Comparison of ENCODE assay signal across 22 mouse cellular contexts in the genomic region with DNA sequence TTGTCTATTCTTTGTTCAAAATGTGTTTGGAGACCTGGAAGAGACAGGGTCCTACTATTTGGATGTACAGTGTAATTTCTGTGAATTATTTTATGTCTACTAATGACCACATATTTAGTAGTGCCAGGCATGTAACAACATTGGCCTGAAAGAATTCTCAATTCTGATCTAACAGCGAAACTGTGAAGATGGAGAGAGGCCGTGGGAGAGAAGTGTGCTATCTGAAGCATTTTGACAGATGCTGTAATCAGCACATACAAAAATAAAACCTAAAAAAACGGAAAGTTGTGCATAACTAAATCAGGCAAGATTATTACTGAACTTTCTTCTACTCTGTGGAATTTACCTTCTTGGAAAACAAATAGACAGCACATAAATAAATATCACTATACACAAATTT.
DNase-seq lines count a peak whose midpoint lies in the region; TF ChIP-seq lines count a peak whose summit lies in the region.
"Had no signal": no experiment of that assay in that cellular context is flagged by ENCODE, and none has a peak within 500 bp of the region (broad histone marks: within the 10 kb centered on the region; RNA-seq: fewer than 3 reads in every experiment).

No protein-coding gene starts in this region.

- intact Hi-C loops in left cerebral cortex, postnatal 14 days (cut with DNase I): loop anchor here (5.0 kb wide), 1 partner anchor 36 kb away; no protein-coding TSS in a partner anchor
- intact Hi-C loops in left cerebral cortex, adult 2 months (cut with DNase I): loop anchor here (1.0 kb wide), 1 partner anchor 148 kb away; no protein-coding TSS in a partner anchor
- intact Hi-C loops in heart, postnatal 36 days (cut with DNase I): no loop called here

- H3K27ac ChIP-seq in left cerebral cortex, adult 2 months: no peak overlapping the region
- H3K27ac ChIP-seq: forebrain, embryonic 10.5 days; forebrain, embryonic 13.5 days; heart, adult 2 months; heart, embryonic 10.5 days; heart, embryonic 13.5 days; hindbrain, embryonic 12.5 days; hindbrain, embryonic 15.5 days had no signal

- DNase-seq in frontal cortex, postnatal 36 days (ENCODE audit: low spot score in 2 of 2): peak; percentile 3 to 35
- no peak for DNase-seq in frontal cortex, postnatal 25 days (ENCODE audit: low spot score in 2 of 2)
- peak; percentile 12 to 13 for DNase-seq in left cerebral cortex, postnatal 14 days (ENCODE audit: low spot score in 2 of 2)
- DNase-seq in left cerebral cortex, adult 2 months (ENCODE audit: extremely low spot score in 1 of 2, low spot score in 2 of 2): no peak
- DNase-seq in right cerebral cortex, adult 2 months (ENCODE audit: low spot score in 2 of 2): peak; percentile 8 to 10
- DNase-seq in right cerebral cortex, postnatal 25 days: no peak
- no peak for DNase-seq in heart, postnatal 36 days
- DNase-seq: adrenal gland, adult 2 months; adrenal gland, postnatal 25 days; cerebellum, adult 18-20 months; cerebellum, adult 9-10 months; cerebellum, postnatal 14 days; gastrocnemius, postnatal 10 days; gastrocnemius, postnatal 36 days; heart, adult 2 months; heart, postnatal 14 days had no signal

- H3K4me3 ChIP-seq in left cerebral cortex, adult 2 months: no peak overlapping the region
- H3K4me3 ChIP-seq: forebrain, embryonic 10.5 days; forebrain, embryonic 13.5 days; heart, adult 2 months; heart, embryonic 10.5 days; heart, embryonic 13.5 days; hindbrain, embryonic 12.5 days; hindbrain, embryonic 15.5 days had no signal

- no peak for TF ChIP-seq CTCF in left cerebral cortex, adult 2 months (IDR thresholded peaks at IDR 0.05)

Comparison
In these comparisons a context has a peak if more than half of its experiments do, and no peak if none do; other contexts are left out.
1. DNase-seq: peak in frontal cortex, postnatal 36 days (2 of 2), left cerebral cortex, postnatal 14 days (2 of 2) and right cerebral cortex, adult 2 months (2 of 2); none in frontal cortex, postnatal 25 days (0 of 2), left cerebral cortex, adult 2 months (0 of 2), right cerebral cortex, postnatal 25 days (single experiment) and heart, postnatal 36 days (0 of 2).